Mouse (Mus musculus): ENCODE data around the gene Nuak2. TPM values are rescaled to one million over a fixed set of nuclear protein-coding genes. Genes with fewer than 3 reads are reported as not detected.

Nuak2 gene
- polyA plus RNA-seq, 1 experiment from 2014 or later, result 22.8 TPM

DNA sequence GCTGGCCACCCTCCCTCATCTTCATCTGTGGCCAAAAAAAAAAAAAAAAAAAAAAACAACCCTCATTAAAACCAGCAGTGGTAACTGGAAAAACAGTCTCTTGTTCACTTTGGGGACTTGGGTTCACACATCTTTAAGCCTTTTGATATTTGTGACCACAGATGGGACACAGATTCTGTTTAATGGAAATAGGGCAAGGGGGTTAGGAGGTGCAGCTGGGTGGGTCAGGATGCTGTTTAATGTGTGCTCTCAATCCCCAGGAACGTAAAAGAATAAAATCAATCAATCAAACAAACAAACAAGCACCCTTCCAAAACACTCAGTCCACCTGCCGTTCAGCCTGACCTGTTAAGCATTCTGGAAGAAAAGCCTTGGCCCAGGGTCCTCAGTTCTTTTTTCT lies 17.3 kb downstream of the Nuak2 start:
- Histone ChIP-seq H3K4me1 (peaks cover 46% of the 10 kb centered on the region), H3K4me2 (replicated peaks) (peak overlapping the region; percentile 37), H3K27ac (peak overlapping the region; percentile 70), H3K9ac (0 out of 2 replicates have a peak overlapping the region, but pooled peaks have one; percentile 26), H3K27me3 (replicated peaks) (no peaks in the 10 kb centered on the region), H3K4me3 (no peak overlapping the region), H3K9me3 (no peaks in the 10 kb centered on the region), H3K36me3 (peaks cover 38% of the 10 kb centered on the region)
- ATAC-seq (ENCODE audit: low FRiP score, low read depth), result 0 out of 2 replicates have a peak, but pooled peaks have one; percentile 7
- 3% methylated on average over 2 of the region's 2 CpGs for WGBS

DNA sequence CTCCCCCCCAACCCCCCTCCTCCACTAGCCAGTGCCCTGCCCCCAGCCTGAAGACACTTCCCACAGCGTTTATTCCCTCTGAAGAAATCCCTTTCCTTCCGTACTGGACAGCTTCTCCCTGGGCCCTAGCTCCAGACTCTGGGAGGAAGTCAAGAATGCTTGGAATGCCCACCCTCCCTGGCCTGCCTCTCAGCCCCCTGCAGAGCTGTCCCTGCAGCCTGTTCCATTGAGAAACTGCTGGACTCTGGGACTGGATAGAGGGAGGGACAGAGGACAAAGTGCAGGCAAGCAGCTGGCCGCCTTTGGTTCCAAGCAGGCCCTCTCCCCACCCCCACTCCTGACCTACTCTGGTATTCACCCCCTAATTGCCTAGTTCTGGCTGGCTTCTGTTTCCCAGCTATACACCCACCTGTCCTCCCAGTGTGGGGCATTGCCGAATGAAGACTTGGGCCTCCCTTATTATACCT lies 17.8 kb downstream of the Nuak2 start:
- H3K36me3 ChIP-seq, result peaks cover 33% of the 10 kb centered on the region
- no peak overlapping the region for H3K4me3 ChIP-seq
- peak overlapping the region; percentile 37 for H3K4me2 ChIP-seq (replicated peaks)
- WGBS, result under 1% methylated on average over 4 of the region's 4 CpGs
- no peaks in the 10 kb centered on the region for H3K27me3 ChIP-seq (replicated peaks)
- H3K4me1 ChIP-seq, result peaks cover 46% of the 10 kb centered on the region
- H3K27ac ChIP-seq, result peak overlapping the region; percentile 70
- ATAC-seq (ENCODE audit: low FRiP score, low read depth), result peak; percentile 79
- peak overlapping the region; percentile 26; the same call in 1 of the 2 replicates for H3K9ac ChIP-seq
- no peaks in the 10 kb centered on the region for H3K9me3 ChIP-seq

DNA sequence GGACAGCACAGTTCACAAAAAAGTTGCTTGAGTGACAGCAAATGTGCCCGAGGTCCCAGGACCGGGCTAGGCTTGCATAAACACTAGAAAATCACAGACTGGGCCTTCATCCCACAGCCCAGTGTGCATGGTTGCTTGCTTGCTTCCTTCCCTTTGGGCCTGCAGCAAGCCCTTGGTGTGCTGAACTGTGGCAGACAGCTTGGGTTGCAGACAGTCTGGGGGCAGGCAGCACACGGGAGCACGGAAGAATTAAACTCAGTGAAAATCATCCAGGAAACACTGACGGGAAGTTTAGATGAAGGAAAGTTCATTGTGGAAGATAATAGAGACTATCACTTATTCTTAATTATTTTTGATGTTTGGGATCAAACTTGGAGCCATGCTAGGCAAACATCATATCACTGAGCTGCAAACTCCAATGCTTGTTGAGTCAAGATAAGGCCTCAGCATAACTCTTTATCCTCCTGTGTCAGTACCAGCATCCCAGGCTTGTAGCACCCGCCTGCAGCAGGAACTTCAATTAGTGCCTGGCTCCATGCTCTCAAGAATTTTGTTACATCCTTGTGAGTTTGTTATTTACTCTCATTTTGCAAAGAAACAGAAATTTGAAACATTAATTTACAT lies 18.4 kb downstream of the Nuak2 start:
- Histone ChIP-seq H3K4me3 (no peak overlapping the region), H3K9ac (no peak overlapping the region), H3K27me3 (replicated peaks) (no peaks in the 10 kb centered on the region), H3K4me2 (replicated peaks) (no peak overlapping the region), H3K27ac (peak overlapping the region; percentile 70; the same call in 1 of the 2 replicates), H3K36me3 (peaks cover 30% of the 10 kb centered on the region), H3K4me1 (peaks cover 46% of the 10 kb centered on the region), H3K9me3 (no peaks in the 10 kb centered on the region)
- WGBS, result 12% methylated on average over 6 of the region's 6 CpGs
- ATAC-seq (ENCODE audit: low FRiP score, low read depth), result peak; percentile 39; the same call in 1 of the 2 replicates

DNA sequence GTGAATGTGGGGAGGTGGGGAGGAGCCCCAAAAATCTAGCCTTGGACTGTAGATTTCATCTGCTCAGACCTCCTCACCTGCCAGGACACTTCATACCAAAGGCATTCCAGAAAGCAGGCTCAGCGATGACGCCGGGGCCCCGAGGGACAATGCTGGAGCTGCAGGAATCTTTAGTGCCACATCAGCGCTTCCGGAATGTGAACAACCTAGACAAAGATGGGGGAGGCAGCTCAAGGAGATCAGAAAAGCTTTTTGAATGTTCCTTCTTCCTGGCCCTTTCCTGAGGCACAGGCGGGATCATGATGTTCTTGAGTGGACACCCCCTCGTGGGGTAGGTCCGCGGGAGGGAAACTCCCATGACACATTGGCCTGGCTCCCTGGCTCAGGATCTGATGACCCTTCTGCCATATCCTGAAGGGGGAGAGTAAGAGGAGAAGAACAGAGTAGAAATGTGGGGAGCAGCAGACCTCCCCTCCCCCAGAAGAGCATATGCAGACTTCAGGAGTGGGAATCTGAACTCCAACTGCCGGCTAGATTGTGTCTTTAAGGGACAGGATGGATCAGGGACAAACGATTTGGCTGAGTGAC lies 19.5 kb downstream of the Nuak2 start:
- Histone ChIP-seq H3K9ac (no peak overlapping the region), H3K27ac (no peak overlapping the region), H3K4me3 (no peak overlapping the region), H3K27me3 (replicated peaks) (no peaks in the 10 kb centered on the region), H3K9me3 (no peaks in the 10 kb centered on the region), H3K4me1 (peaks cover 40% of the 10 kb centered on the region), H3K36me3 (peaks cover 19% of the 10 kb centered on the region), H3K4me2 (replicated peaks) (no peak overlapping the region)
- 39% methylated on average over 12 of the region's 12 CpGs for WGBS
- no peak for ATAC-seq (ENCODE audit: low FRiP score, low read depth)

DNA sequence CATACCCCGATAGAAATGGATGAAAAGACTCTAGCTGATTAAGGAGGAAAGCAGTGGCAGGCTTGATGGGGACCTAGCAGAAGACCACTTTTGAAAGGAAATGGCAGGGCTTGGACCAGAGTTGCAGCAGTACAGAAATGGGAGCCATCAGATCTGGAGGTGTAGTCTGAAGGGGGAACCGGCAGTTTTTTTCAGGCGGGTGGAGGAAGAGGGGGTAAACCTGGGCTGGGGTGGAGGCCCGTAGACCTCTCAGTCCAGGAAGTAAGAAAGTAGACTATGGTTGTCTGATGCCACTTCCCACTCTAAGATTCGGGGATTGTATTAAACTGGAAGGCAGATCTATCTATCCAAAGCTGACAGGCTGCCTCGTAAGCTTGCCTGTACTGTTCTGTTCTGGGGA lies 21.0 kb downstream of the Nuak2 start:
- H3K36me3 ChIP-seq, result peaks cover 7% of the 10 kb centered on the region; the same call in 1 of the 2 replicates
- ATAC-seq (ENCODE audit: low FRiP score, low read depth), result no peak
- WGBS, result 73% methylated on average over 6 of the region's 6 CpGs
- H3K27ac ChIP-seq, result no peak overlapping the region
- no peak overlapping the region for H3K9ac ChIP-seq
- peaks cover 36% of the 10 kb centered on the region for H3K4me1 ChIP-seq
- H3K4me3 ChIP-seq, result no peak overlapping the region
- no peaks in the 10 kb centered on the region for H3K27me3 ChIP-seq (replicated peaks)
- no peaks in the 10 kb centered on the region for H3K9me3 ChIP-seq
- no peak overlapping the region for H3K4me2 ChIP-seq (replicated peaks)

DNA sequence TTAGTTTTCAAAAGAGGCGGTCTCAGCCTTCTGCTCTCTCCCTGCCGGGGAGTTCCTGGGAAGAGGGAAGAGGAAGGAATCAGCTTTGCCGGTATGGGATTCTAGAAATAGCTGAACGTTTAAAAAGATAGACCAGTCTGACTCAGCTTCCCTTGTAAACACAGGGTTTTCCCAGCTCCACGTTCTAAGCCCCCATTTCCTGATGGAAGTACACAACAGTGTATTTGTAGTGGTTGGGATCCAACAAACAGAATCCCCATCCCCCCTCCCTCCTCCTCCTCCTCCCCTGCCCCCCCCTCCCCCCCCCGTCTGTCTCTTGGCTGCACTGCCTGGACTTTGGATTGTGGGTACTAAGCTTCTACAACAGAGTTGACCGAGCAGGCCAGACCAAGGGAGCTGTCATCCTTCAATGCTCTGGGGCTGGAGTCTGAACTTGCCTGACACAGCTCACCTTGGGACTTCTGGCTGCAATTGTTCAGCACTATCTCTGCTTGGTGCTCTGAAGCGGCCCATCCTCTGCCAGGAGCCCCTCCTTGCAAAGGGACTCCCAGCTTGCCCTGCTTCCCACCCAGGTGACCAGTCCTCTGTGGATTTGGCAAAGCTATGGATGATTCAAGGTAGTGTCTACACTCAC lies 22.2 kb downstream of the Nuak2 start:
- H3K27ac ChIP-seq, result no peak overlapping the region

DNA sequence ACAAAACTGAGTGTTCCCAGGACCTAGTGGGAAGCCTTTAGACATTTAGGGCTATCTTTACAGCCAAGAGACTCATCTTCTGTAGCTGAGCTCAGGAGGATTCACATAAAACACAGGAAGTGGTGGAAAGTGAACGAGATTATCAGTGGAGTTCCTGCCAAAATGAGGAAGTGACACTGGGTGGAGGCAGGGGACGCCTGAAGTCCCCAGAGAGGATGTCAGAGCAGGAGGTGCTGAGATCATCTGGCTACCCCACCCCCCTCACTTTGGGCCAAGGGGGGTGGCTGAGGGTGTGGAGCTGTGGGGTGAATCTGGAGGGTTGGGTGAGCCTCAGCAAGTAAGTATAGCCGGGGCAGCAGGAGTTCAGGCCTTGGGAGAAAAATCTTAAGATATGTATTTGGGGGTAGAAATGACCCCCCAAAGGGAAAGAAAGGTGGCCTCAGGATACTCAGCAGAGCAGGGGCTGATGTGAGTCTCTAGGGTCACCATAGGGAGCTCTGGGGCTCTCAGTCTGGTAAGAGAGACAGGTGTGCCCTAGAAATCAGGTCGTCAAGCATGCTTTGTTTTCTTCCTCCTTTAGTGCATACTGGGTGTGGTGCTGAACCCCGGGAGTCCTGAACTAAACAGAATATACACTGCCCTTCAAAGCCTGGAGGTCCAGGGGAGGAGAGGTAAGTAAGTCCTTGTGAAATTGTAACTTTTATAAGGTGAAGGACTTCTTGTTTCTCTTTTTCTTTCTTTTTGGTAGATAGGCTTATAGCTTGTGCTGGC lies 26.0 kb downstream of the Nuak2 start:
- no peak for ATAC-seq (ENCODE audit: low FRiP score, low read depth)
- Histone ChIP-seq H3K27ac (no peak overlapping the region), H3K4me3 (no peak overlapping the region), H3K4me1 (no peaks in the 10 kb centered on the region; the same call in 1 of the 2 replicates), H3K27me3 (replicated peaks) (no peaks in the 10 kb centered on the region), H3K36me3 (no peaks in the 10 kb centered on the region), H3K9me3 (no peaks in the 10 kb centered on the region), H3K4me2 (replicated peaks) (no peak overlapping the region), H3K9ac (no peak overlapping the region)
- 56% methylated on average over 5 of the region's 5 CpGs for WGBS

More for the DNA sequence above, 22.2 kb downstream of the Nuak2 start:
- WGBS, result 55% methylated on average over 8 of the region's 8 CpGs
- no peaks in the 10 kb centered on the region for H3K36me3 ChIP-seq
- H3K4me1 ChIP-seq, result peaks cover 28% of the 10 kb centered on the region
- H3K4me2 ChIP-seq (replicated peaks), result no peak overlapping the region
- no peaks in the 10 kb centered on the region for H3K27me3 ChIP-seq (replicated peaks)
- no peak for ATAC-seq (ENCODE audit: low FRiP score, low read depth)
- no peak overlapping the region for H3K4me3 ChIP-seq
- no peak overlapping the region for H3K9ac ChIP-seq
- no peaks in the 10 kb centered on the region for H3K9me3 ChIP-seq

DNA sequence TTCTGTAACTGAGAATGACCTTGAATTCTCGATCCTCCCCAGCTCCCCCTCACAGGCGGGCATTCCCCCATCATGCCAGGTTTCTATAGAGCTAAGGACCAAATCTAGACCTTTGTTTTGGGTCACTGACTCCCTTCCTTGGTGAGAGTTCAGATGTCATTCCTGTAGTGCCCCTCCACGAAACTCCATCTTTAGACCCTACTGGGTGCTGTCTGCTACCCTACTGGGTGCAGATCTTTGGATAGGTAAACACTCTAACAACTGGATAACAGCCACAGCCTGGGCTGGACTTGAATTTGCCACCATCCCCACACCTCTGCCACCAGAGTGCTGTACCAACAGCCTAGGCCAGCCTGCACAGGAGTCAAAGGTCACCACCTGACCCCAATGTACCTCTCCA lies 26.6 kb downstream of the Nuak2 start:
- Histone ChIP-seq H3K9me3 (no peaks in the 10 kb centered on the region), H3K9ac (no peak overlapping the region), H3K4me3 (no peak overlapping the region), H3K36me3 (no peaks in the 10 kb centered on the region), H3K4me1 (no peaks in the 10 kb centered on the region; the same call in 1 of the 2 replicates), H3K27me3 (replicated peaks) (no peaks in the 10 kb centered on the region), H3K4me2 (replicated peaks) (no peak overlapping the region), H3K27ac (no peak overlapping the region)
- 74% methylated on average over 3 of the region's 3 CpGs for WGBS
- ATAC-seq (ENCODE audit: low FRiP score, low read depth), result no peak

DNA sequence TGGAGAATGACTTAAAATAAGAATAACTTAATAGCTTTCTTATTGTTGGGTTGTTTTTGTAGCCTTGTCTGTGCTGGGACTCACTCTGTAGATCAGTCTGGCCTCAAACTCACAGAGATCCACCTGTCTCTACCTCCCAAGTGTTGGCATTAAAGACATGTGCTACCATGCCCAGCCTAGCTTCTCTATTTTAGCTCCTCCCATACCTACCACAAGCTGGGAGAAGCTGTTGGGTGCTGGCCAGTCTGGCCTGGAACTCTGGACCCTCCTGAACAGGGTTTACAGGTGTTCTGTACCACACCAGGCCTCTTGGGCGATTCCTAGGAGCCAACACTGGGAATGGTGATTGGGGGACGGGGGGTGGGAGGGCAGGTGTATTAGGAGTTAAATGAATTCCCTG lies 27.3 kb downstream of the Nuak2 start:
- H3K4me2 ChIP-seq (replicated peaks), result no peak overlapping the region
- H3K27ac ChIP-seq, result no peak overlapping the region
- H3K27me3 ChIP-seq (replicated peaks), result no peaks in the 10 kb centered on the region
- no peaks in the 10 kb centered on the region for H3K36me3 ChIP-seq
- no peaks in the 10 kb centered on the region for H3K9me3 ChIP-seq
- WGBS, result 88% methylated on average over 2 of the region's 2 CpGs
- no peak overlapping the region for H3K4me3 ChIP-seq
- no peak for ATAC-seq (ENCODE audit: low FRiP score, low read depth)
- H3K4me1 ChIP-seq, result no peaks in the 10 kb centered on the region; the same call in 1 of the 2 replicates
- H3K9ac ChIP-seq, result no peak overlapping the region

DNA sequence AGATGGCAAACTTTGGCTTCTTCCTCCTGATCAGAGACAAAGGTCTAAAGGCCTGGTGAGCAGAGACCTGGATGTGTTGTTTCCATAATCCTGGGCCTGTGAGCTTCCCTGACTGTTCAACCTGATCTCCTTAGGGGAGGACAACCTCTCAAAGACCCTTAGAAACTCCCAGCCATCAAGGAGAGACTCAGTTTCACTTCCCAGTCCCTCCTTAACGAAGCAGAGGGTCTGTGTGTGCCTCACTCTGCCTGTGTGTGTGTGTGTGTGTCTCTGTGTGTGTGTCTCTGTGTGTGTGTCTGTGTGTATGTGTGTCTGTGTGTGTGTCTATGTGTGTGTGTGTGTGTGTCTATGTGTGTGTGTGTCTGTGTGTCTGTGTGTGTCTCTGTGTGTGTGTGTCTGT lies 27.7 kb downstream of the Nuak2 start:
- Histone ChIP-seq H3K27ac (no peak overlapping the region), H3K9ac (no peak overlapping the region), H3K4me3 (no peak overlapping the region), H3K4me2 (replicated peaks) (no peak overlapping the region), H3K27me3 (replicated peaks) (no peaks in the 10 kb centered on the region), H3K9me3 (no peaks in the 10 kb centered on the region), H3K4me1 (no peaks in the 10 kb centered on the region; the same call in 1 of the 2 replicates), H3K36me3 (no peaks in the 10 kb centered on the region)
- WGBS, result 68% methylated on average over 1 of the region's 1 CpGs
- ATAC-seq (ENCODE audit: low FRiP score, low read depth), result no peak

DNA sequence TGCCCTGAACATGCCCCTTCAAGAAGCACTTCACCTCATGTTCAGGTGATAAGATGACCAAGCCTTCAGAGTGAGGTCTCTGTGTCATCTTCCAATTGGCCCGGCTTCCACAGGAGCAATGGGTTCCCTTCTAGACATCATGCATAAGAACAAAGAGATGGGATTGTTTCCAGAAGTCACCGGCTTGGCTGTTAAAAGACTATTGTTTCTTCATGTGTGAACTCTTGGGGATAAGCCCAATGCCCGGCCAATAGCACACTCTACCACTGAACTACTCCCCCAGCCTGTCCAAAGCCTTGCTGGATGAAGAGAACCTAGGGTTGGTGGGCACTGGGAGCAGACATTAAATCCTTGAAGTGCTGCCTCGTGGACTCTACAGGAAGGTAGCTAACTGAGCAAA lies 29.6 kb downstream of the Nuak2 start:
- Histone ChIP-seq H3K27me3 (replicated peaks) (no peaks in the 10 kb centered on the region), H3K36me3 (no peaks in the 10 kb centered on the region), H3K9me3 (no peaks in the 10 kb centered on the region), H3K4me2 (replicated peaks) (no peak overlapping the region), H3K27ac (no peak overlapping the region), H3K4me3 (no peak overlapping the region), H3K4me1 (no peaks in the 10 kb centered on the region; the same call in 1 of the 2 replicates), H3K9ac (no peak overlapping the region)
- WGBS, result 81% methylated on average over 4 of the region's 4 CpGs
- no peak for ATAC-seq (ENCODE audit: low FRiP score, low read depth)
